Mouse (Mus musculus): Measurements from ENCODE around the gene Krtap1-3. TPM values are rescaled to one million over a fixed set of nuclear protein-coding genes. Genes with fewer than 3 reads are reported as not detected.

Krtap1-3 gene
- not detected in 2 replicates for polyA plus RNA-seq (2015; fragmentation: Nextera tagmentation; extraction: Ambion mirVana)

DNA sequence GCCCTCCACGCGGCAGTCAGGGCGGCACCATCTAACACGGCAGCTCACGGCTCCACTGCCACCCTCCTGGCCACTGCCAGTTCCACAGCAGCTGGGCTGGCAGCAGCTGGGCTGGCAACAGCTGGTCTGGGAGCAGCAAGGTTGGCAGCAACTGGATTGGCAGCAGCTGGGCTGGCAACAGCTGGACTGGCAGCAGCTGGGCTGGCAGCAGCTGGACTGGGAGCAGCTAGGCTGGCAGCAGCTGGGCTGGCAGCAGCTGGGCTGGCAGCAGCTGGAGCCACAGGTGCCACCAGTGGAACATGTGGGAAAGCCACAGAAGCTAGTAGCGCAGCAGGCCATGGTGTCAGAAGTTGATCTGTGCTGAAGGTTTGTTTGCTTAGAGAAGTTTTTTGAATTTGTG is at the start of gene Krtap1-3:
Gene Krtap1-3, minus strand, starts transcription at position 359 of the 400 bp plus-strand sequence.

GRCm38 (mm10) chr11:99634653-99635134 is 43.6 kb upstream of the Krtap1-3 start, which contains the start of gene Krtap4-2:
Gene Krtap4-2 (minus strand): TSS chr11:99635084.

GRCm38 (mm10) chr11:99628138-99628537 is 37.0 kb upstream of the Krtap1-3 start, which contains the start of gene Krtap4-1:
Gene Krtap4-1 (minus strand): TSS chr11:99628238.

DNA sequence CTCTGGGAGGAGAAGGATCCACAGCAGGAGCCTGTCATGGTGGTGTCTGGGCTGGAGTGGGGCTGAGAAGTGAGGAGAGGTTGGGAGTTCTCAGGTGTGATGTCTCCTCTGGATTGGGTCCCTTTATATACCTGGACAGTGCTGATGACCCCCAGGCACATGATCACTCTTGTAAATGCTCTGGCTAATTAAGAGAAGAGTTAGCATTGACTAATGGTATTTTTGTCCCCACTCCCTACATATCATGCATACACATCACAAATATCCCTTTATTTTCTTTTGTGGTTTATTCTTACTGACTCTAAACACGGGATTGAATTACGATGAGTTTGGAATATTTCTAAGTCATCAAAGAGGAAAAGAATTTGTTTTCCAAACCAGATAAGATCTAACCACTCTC is 29.2 kb upstream of the Krtap1-3 start, which contains the start of gene Gm11562:
Gene Gm11562, minus strand, starts transcription at position 101 of the 400 bp plus-strand sequence.

GRCm38 (mm10) chr11:99614796-99615363 is 23.7 kb upstream of the Krtap1-3 start, which contains the start of gene Krtap2-4:
Gene Krtap2-4 (minus strand): TSS chr11:99614846.

DNA sequence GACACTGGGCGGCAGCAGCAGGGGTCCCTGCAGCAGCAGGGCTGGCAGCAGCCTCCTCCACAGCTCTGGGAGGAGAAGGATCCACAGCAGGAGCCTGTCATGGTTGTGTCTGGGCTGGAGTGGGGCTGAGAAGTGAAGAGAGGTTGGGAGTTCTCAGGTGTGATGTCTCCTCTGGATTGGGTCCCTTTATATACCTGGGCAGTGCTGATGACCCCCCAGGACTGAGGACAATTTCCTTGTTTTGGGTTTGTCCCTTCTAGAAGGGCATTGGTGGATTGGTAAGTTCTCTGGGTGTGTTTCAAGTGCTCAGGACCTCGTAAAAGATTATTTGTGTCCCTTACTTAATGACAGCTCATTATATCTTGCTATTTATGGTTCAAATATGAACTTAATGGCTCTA is 18.9 kb upstream of the Krtap1-3 start, which contains the start of gene Gm11937:
Gene Gm11937, minus strand, starts transcription at position 101 of the 400 bp plus-strand sequence.

GRCm38 (mm10) chr11:99603208-99603607 is 12.1 kb upstream of the Krtap1-3 start, which contains the start of gene Gm11938:
Gene Gm11938 (minus strand): TSS chr11:99603308.

DNA sequence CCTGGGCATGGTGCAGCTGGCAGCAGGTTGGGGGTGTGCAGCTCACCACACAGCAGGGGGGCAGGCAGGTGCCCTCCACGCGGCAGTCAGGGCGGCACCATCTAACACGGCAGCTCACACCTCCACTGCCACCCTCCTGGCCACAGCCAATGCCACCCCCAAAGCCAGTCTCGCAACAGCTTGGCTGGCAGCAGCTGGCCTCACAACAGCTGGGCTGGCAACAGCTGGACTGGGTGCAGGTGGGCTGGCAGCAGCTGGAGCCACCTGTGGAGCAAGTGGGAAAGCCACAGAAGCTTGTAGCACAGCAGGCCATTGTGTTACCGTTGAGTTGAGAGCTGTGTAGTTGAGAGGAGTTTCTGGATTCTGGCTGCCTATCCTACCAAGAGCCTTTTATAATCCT is 6.6 kb upstream of the Krtap1-3 start, which contains the start of gene Krtap9-3:
Gene Krtap9-3, minus strand, starts transcription at position 364 of the 400 bp plus-strand sequence.

DNA sequence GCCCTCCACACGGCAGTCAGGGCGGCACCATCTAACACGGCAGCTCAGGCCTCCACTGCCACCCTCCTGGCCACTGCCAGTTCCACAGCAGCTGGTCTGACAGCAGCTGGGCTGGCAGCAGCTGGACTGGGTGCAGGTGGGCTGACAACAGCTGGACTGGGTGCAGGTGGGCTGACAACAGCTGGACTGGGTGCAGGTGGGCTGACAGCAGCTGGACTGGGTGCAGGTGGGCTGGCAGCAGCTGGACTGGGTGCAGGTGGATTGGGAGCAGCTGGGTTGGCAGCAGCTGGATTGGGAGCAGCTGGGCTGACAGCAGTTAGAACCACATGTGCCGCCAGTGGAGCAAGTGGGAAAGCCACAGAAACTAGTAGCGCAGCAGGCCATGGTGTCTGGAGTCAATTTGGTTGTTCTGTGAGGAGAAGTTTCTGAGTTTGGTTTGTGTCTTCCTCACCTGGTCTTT is 7.9 kb downstream of the Krtap1-3 start, which contains the start of gene Krtap1-4:
Gene Krtap1-4, minus strand, starts transcription at position 410 of the 460 bp plus-strand sequence.

GRCm38 (mm10) chr11:99580636-99581035 is 10.5 kb downstream of the Krtap1-3 start, which contains the start of gene Krtap1-5:
Gene Krtap1-5 (minus strand): TSS chr11:99581016.

GRCm38 (mm10) chr11:99566530-99566929 is 24.6 kb downstream of the Krtap1-3 start, which contains the start of gene Krtap3-1:
Gene Krtap3-1 (minus strand): TSS chr11:99566630.

GRCm38 (mm10) chr11:99559366-99559765 is 31.8 kb downstream of the Krtap1-3 start, which contains the start of gene Gm11939:
Gene Gm11939 (minus strand): TSS chr11:99559466.

DNA sequence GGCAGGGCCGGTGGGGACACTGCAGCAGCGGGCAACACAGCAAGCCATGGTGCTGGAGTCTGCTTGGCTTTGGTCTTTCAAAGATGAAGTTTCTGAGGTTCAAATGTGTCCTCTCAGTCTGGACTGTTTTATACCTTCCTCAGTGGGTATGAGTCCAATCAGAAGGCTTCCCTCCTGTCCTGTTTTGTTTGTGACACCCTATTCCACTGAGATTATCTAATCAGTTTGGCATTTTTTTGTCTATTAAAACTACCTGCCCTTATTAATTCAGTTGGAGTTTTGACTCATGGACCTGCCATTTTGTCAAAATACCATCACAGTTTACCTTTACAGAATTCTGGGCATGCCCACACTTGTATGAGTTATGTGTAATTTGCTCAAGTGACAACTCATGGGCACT is 34.4 kb downstream of the Krtap1-3 start, which contains the start of gene Krtap3-2:
Gene Krtap3-2, minus strand, starts transcription at position 101 of the 400 bp plus-strand sequence.

DNA sequence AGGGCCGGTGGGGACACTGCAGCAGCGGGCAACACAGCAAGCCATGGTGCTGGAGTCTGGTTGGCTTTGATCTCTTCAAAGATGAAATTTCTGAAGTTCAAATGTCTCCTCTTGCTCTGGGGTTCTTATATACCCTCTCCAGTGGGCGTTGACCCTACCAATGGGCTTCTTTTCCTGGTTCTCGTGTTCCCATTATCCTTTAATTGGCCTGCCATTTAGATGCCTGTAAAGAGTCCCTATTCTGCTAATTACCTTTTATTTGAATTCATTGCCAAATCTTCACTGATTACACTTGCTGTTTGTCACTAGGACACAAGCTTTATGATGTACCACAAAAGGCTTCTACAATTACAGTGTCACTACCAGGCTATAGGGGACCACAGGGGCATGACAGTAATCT is 40.4 kb downstream of the Krtap1-3 start, which contains the start of gene Krtap3-3:
Gene Krtap3-3, minus strand, starts transcription at position 101 of the 400 bp plus-strand sequence.

Other genes with a start within 250 kb of the Krtap1-3 start
- 0.43 and 0.71 TPM in 2 replicates for gene Krt27, start 240.2 kb downstream of the Krtap1-3 start, polyA plus RNA-seq (2015; fragmentation: Nextera tagmentation; extraction: Ambion mirVana)
- gene Krt28, start 216.4 kb downstream of the Krtap1-3 start, polyA plus RNA-seq (2015; fragmentation: Nextera tagmentation; extraction: Ambion mirVana), result 0.45 and 0.55 TPM in 2 replicates
- 37.8 and 38.5 TPM in 2 replicates for gene Krt10, start 202.0 kb downstream of the Krtap1-3 start, polyA plus RNA-seq (2015; fragmentation: Nextera tagmentation; extraction: Ambion mirVana)
- 0.21 and 0.27 TPM in 2 replicates for gene Krt12, start 169.1 kb downstream of the Krtap1-3 start, polyA plus RNA-seq (2015; fragmentation: Nextera tagmentation; extraction: Ambion mirVana)
- 0.08 and 0.19 TPM in 2 replicates for gene Krt20, start 153.2 kb downstream of the Krtap1-3 start, polyA plus RNA-seq (2015; fragmentation: Nextera tagmentation; extraction: Ambion mirVana)
- 0.33 and 0.57 TPM in 2 replicates for gene Krt23, start 98.2 kb downstream of the Krtap1-3 start, polyA plus RNA-seq (2015; fragmentation: Nextera tagmentation; extraction: Ambion mirVana)
- gene Krt39, start 70.0 kb downstream of the Krtap1-3 start, polyA plus RNA-seq (2015; fragmentation: Nextera tagmentation; extraction: Ambion mirVana), result not detected in 2 replicates
- not detected in 2 replicates for gene Krt40, start 48.2 kb downstream of the Krtap1-3 start, polyA plus RNA-seq (2015; fragmentation: Nextera tagmentation; extraction: Ambion mirVana)
- not detected in 2 replicates for gene Krtap3-3, start 40.5 kb downstream of the Krtap1-3 start, polyA plus RNA-seq (2015; fragmentation: Nextera tagmentation; extraction: Ambion mirVana)
- gene Krtap3-2, start 34.5 kb downstream of the Krtap1-3 start, polyA plus RNA-seq (2015; fragmentation: Nextera tagmentation; extraction: Ambion mirVana), result not detected in 2 replicates
- not detected in 2 replicates for gene Gm11939, start 31.9 kb downstream of the Krtap1-3 start, polyA plus RNA-seq (2015; fragmentation: Nextera tagmentation; extraction: Ambion mirVana)
- not detected in 2 replicates for gene Krtap3-1, start 24.7 kb downstream of the Krtap1-3 start, polyA plus RNA-seq (2015; fragmentation: Nextera tagmentation; extraction: Ambion mirVana)
- not detected in 2 replicates for gene Krtap1-5, start 10.3 kb downstream of the Krtap1-3 start, polyA plus RNA-seq (2015; fragmentation: Nextera tagmentation; extraction: Ambion mirVana)
- not detected in 2 replicates for gene Krtap1-4, start 7.7 kb downstream of the Krtap1-3 start, polyA plus RNA-seq (2015; fragmentation: Nextera tagmentation; extraction: Ambion mirVana)
- gene Krtap9-3, start 6.8 kb upstream of the Krtap1-3 start, polyA plus RNA-seq (2015; fragmentation: Nextera tagmentation; extraction: Ambion mirVana), result not detected in 2 replicates
- gene Gm11938, start 12.0 kb upstream of the Krtap1-3 start, polyA plus RNA-seq (2015; fragmentation: Nextera tagmentation; extraction: Ambion mirVana), result not detected in 2 replicates
- not detected in 2 replicates for gene Gm11937, start 18.9 kb upstream of the Krtap1-3 start, polyA plus RNA-seq (2015; fragmentation: Nextera tagmentation; extraction: Ambion mirVana)
- not detected in 2 replicates for gene Krtap2-4, start 23.5 kb upstream of the Krtap1-3 start, polyA plus RNA-seq (2015; fragmentation: Nextera tagmentation; extraction: Ambion mirVana)
- not detected in 2 replicates for gene Gm11562, start 29.1 kb upstream of the Krtap1-3 start, polyA plus RNA-seq (2015; fragmentation: Nextera tagmentation; extraction: Ambion mirVana)
- gene Krtap4-1, start 36.9 kb upstream of the Krtap1-3 start, polyA plus RNA-seq (2015; fragmentation: Nextera tagmentation; extraction: Ambion mirVana), result not detected in 2 replicates
- not detected in 2 replicates for gene Krtap4-2, start 43.7 kb upstream of the Krtap1-3 start, polyA plus RNA-seq (2015; fragmentation: Nextera tagmentation; extraction: Ambion mirVana)
- gene Krtap4-7, start 52.8 kb upstream of the Krtap1-3 start, polyA plus RNA-seq (2015; fragmentation: Nextera tagmentation; extraction: Ambion mirVana), result not detected in 2 replicates
- not detected in 2 replicates for gene Gm11555, start 58.9 kb upstream of the Krtap1-3 start, polyA plus RNA-seq (2015; fragmentation: Nextera tagmentation; extraction: Ambion mirVana)
- gene Gm11563, start 67.6 kb upstream of the Krtap1-3 start, polyA plus RNA-seq (2015; fragmentation: Nextera tagmentation; extraction: Ambion mirVana), result not detected in 2 replicates
- not detected in 2 replicates for gene Krtap4-6, start 74.6 kb upstream of the Krtap1-3 start, polyA plus RNA-seq (2015; fragmentation: Nextera tagmentation; extraction: Ambion mirVana)
- gene Gm14190, start 99.4 kb upstream of the Krtap1-3 start, polyA plus RNA-seq (2015; fragmentation: Nextera tagmentation; extraction: Ambion mirVana), result not detected in 2 replicates
- gene Gm14180, start 143.0 kb upstream of the Krtap1-3 start, polyA plus RNA-seq (2015; fragmentation: Nextera tagmentation; extraction: Ambion mirVana), result not detected in 2 replicates
- not detected in 2 replicates for gene Gm11595, start 181.6 kb upstream of the Krtap1-3 start, polyA plus RNA-seq (2015; fragmentation: Nextera tagmentation; extraction: Ambion mirVana)
- not detected in 2 replicates for gene Krtap4-8, start 189.4 kb upstream of the Krtap1-3 start, polyA plus RNA-seq (2015; fragmentation: Nextera tagmentation; extraction: Ambion mirVana)
- not detected in 2 replicates for gene Krtap4-9, start 193.9 kb upstream of the Krtap1-3 start, polyA plus RNA-seq (2015; fragmentation: Nextera tagmentation; extraction: Ambion mirVana)
- gene Gm11596, start 202.1 kb upstream of the Krtap1-3 start, polyA plus RNA-seq (2015; fragmentation: Nextera tagmentation; extraction: Ambion mirVana), result not detected in 2 replicates
- gene Gm11569, start 207.6 kb upstream of the Krtap1-3 start, polyA plus RNA-seq (2015; fragmentation: Nextera tagmentation; extraction: Ambion mirVana), result not detected in 2 replicates
- gene Gm11554, start 213.1 kb upstream of the Krtap1-3 start, polyA plus RNA-seq (2015; fragmentation: Nextera tagmentation; extraction: Ambion mirVana), result not detected in 2 replicates
- gene Krtap4-13, start 218.6 kb upstream of the Krtap1-3 start, polyA plus RNA-seq (2015; fragmentation: Nextera tagmentation; extraction: Ambion mirVana), result not detected in 2 replicates
- not detected in 2 replicates for gene Gm11564, start 224.3 kb upstream of the Krtap1-3 start, polyA plus RNA-seq (2015; fragmentation: Nextera tagmentation; extraction: Ambion mirVana)
- gene 2300003K06Rik, start 246.7 kb upstream of the Krtap1-3 start, polyA plus RNA-seq (2015; fragmentation: Nextera tagmentation; extraction: Ambion mirVana), result not detected in 2 replicates